Mouse (Mus musculus) kidney, adult 8-10 months (tissue): Measurements from ENCODE around the gene Cyfip1.
A peak's percentile ranks its signal among the peaks of the same experiment; 100 is the strongest.
"Not testable (repeated sequence)": the region's sequence is repeated elsewhere in the genome, so short reads cannot be mapped to it uniquely, and the experiment has no call there.

ENCODE experiments used
- DNase-seq, 2 experiments: peaks; one replicate each; pipeline ENCODE4 v3.0.0; 2022

Gene Cyfip1

GRCm38 (mm10) chr7:55865750-55866416, 24.3 kb downstream of the Cyfip1 start:
- DNase-seq: no peak

- no peak for DNase-seq
These were observed 26.7 kb downstream of the Cyfip1 start for GRCm38 (mm10) chr7:55868247-55868646.

GRCm38 (mm10) chr7:55869220-55869619, 27.7 kb downstream of the Cyfip1 start:
- DNase-seq: peak; percentile 34 to 50

- no peak for DNase-seq
These were observed 28.9 kb downstream of the Cyfip1 start for GRCm38 (mm10) chr7:55870340-55871020.

- DNase-seq: peak in 1 of 2 experiments; percentile 13
These were observed 29.9 kb downstream of the Cyfip1 start for GRCm38 (mm10) chr7:55871476-55871875.

GRCm38 (mm10) chr7:55874703-55875102, 33.2 kb downstream of the Cyfip1 start:
- no peak for DNase-seq

GRCm38 (mm10) chr7:55877721-55878120, 36.2 kb downstream of the Cyfip1 start:
- DNase-seq: peak; percentile 3 to 6

- no peak for DNase-seq
These were observed 39.3 kb downstream of the Cyfip1 start for GRCm38 (mm10) chr7:55880882-55881281.

GRCm38 (mm10) chr7:55888603-55889002, 47.1 kb downstream of the Cyfip1 start:
- no peak for DNase-seq

- DNase-seq: no peak
These were observed 48.5 kb downstream of the Cyfip1 start for GRCm38 (mm10) chr7:55889996-55890395.

- no peak for DNase-seq
These were observed 49.2 kb downstream of the Cyfip1 start for GRCm38 (mm10) chr7:55890731-55891130.

GRCm38 (mm10) chr7:55891797-55892196, 50.3 kb downstream of the Cyfip1 start:
- DNase-seq: peak; percentile 8 to 11

- no peak for DNase-seq
These were observed 62.2 kb downstream of the Cyfip1 start for GRCm38 (mm10) chr7:55903766-55904165.

- DNase-seq: no peak
These were observed 63.9 kb downstream of the Cyfip1 start for GRCm38 (mm10) chr7:55905449-55905848.

GRCm38 (mm10) chr7:55909519-55909918, 68.0 kb downstream of the Cyfip1 start:
- no peak for DNase-seq

GRCm38 (mm10) chr7:55910356-55910755, 68.8 kb downstream of the Cyfip1 start:
- DNase-seq: peak; percentile 32 to 41

- DNase-seq: peak; percentile 68 to 77
These were observed 69.8 kb downstream of the Cyfip1 start for GRCm38 (mm10) chr7:55911371-55911770.

GRCm38 (mm10) chr7:55912118-55912517, 70.6 kb downstream of the Cyfip1 start:
- no peak for DNase-seq

- DNase-seq: not testable (repeated sequence)
These were observed 76.8 kb downstream of the Cyfip1 start for GRCm38 (mm10) chr7:55918365-55918764.

- no peak for DNase-seq
These were observed 85.7 kb downstream of the Cyfip1 start for GRCm38 (mm10) chr7:55927262-55927661.

GRCm38 (mm10) chr7:55928649-55929048, 87.1 kb downstream of the Cyfip1 start:
- no peak for DNase-seq

GRCm38 (mm10) chr7:55935025-55935424, 93.5 kb downstream of the Cyfip1 start:
- DNase-seq: no peak

GRCm38 (mm10) chr7:55938341-55938740, 96.8 kb downstream of the Cyfip1 start:
- DNase-seq: no peak

GRCm38 (mm10) chr7:55956054-55956453, 114.5 kb downstream of the Cyfip1 start:
- no peak for DNase-seq

GRCm38 (mm10) chr7:55957178-55957577, 115.6 kb downstream of the Cyfip1 start:
- DNase-seq: no peak
